Comparison of ENCODE assay signal across 12 mouse cellular contexts in the genomic region with DNA sequence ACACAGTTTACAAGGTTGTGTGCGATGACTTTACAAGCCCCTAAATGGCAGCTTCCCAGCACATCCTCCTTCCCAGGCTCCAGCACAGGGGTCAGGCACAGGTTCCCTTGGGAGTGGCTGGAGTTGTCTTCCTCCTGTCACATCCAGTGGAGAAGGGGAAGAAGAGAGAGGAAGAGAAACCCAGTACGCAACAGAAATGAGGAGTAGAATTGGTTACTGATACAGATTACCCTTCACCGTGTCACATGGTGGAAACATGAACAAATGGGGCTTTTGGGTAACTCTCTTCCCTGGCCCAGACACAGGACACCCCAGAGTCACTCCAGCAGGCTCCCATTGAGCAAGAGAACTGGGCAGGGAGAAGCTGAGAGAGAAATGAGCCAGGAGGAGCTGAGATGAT. TPM values are rescaled to one million over a fixed set of nuclear protein-coding genes. Genes with fewer than 3 reads are reported as not detected.
DNase-seq lines count a peak whose midpoint lies in the region; ATAC-seq and TF ChIP-seq lines count a peak whose summit lies in the region.
"Had no signal": no experiment of that assay in that cellular context is flagged by ENCODE, and none has a peak within 500 bp of the region (broad histone marks: within the 10 kb centered on the region; RNA-seq: fewer than 3 reads in every experiment).

No protein-coding gene starts in this region.

- no peak for DNase-seq in forebrain, embryonic 11.5 days (ENCODE audit: low spot score)
- no peak for DNase-seq in left cerebral cortex, adult 2 months (ENCODE audit: extremely low spot score in 1 of 2, low spot score in 2 of 2)
- DNase-seq in left cerebral cortex, postnatal 4 days = no peak
- no peak for DNase-seq in adrenal gland, postnatal 4 days (ENCODE audit: low spot score in 2 of 2)
- DNase-seq: adrenal gland, postnatal 25 days; liver had no signal

- TF ChIP-seq CTCF in left cerebral cortex, adult 2 months (IDR thresholded peaks at IDR 0.05) = no peak

- intact Hi-C loops in left cerebral cortex, adult 2 months (cut with DNase I) = loop anchor here (5.0 kb wide), 1 partner anchor 542 kb away; no protein-coding TSS in a partner anchor
- intact Hi-C loops in left cerebral cortex, postnatal 4 days (cut with DNase I) = no loop called here

- no peak overlapping the region for H3K4me3 ChIP-seq in forebrain, embryonic 12.5 days (replicated peaks)
- no peak overlapping the region for H3K4me3 ChIP-seq in forebrain, embryonic 11.5 days (ENCODE audit: low read depth, low read length)
- no peak overlapping the region for H3K4me3 ChIP-seq in left cerebral cortex, adult 2 months
- no peak overlapping the region for H3K4me3 ChIP-seq in hindbrain, embryonic 13.5 days

- 88% methylated on average over 3 of the region's 3 CpGs for WGBS in forebrain, embryonic 12.5 days
- 97% methylated on average over 3 of the region's 3 CpGs for WGBS in forebrain, embryonic 11.5 days
- 82% methylated on average over 3 of the region's 3 CpGs for WGBS in hindbrain, embryonic 13.5 days

- H3K4me2 ChIP-seq in forebrain, embryonic 12.5 days = peak overlapping the region; percentile 29
- H3K4me2 ChIP-seq in forebrain, embryonic 11.5 days (ENCODE audit: low read depth, low read length, severe bottlenecking) = no peak overlapping the region
- H3K4me2 ChIP-seq in hindbrain, embryonic 13.5 days = no peak overlapping the region
- H3K4me2 ChIP-seq: heart, embryonic 11.5 days; midbrain, embryonic 11.5 days had no signal

- H3K36me3 ChIP-seq in forebrain, embryonic 12.5 days (replicated peaks) = peaks cover 7% of the 10 kb centered on the region; the same call in 1 of the 2 replicates
- no peaks in the 10 kb centered on the region for H3K36me3 ChIP-seq in forebrain, embryonic 11.5 days (ENCODE audit: control insufficient read depth, insufficient read depth, low read length)
- peaks cover 6% of the 10 kb centered on the region for H3K36me3 ChIP-seq in hindbrain, embryonic 13.5 days

- 0 out of 2 replicates have a peak overlapping the region, but pooled peaks have one; percentile 17 for H3K9ac ChIP-seq in forebrain, embryonic 12.5 days
- no peak overlapping the region for H3K9ac ChIP-seq in forebrain, embryonic 11.5 days (ENCODE audit: low read length)
- H3K9ac ChIP-seq in hindbrain, embryonic 13.5 days = no peak overlapping the region

- no peak for ATAC-seq in forebrain, embryonic 12.5 days (ENCODE audit: low FRiP score)
- no peak for ATAC-seq in forebrain, embryonic 11.5 days (replicated peaks; ENCODE audit: low FRiP score)
- ATAC-seq in hindbrain, embryonic 13.5 days (ENCODE audit: low FRiP score) = no peak
- ATAC-seq in megakaryocyte progenitor cell, adult 5-6 weeks (replicated peaks; ENCODE audit: poor library complexity) = peak; percentile 30
- ATAC-seq in megakaryocyte-erythroid progenitor cell, adult 5-6 weeks (replicated peaks; ENCODE audit: low FRiP score, low TSS enrichment, poor library complexity, severe bottlenecking) = no peak

- no peaks in the 10 kb centered on the region for H3K9me3 ChIP-seq in forebrain, embryonic 12.5 days
- H3K9me3 ChIP-seq in forebrain, embryonic 11.5 days (ENCODE audit: control insufficient read depth, low read length) = no peaks in the 10 kb centered on the region
- no peaks in the 10 kb centered on the region for H3K9me3 ChIP-seq in hindbrain, embryonic 13.5 days

- peak overlapping the region; percentile 38 for H3K27ac ChIP-seq in forebrain, embryonic 12.5 days
- no peak overlapping the region for H3K27ac ChIP-seq in forebrain, embryonic 11.5 days (ENCODE audit: low read depth, low read length)
- H3K27ac ChIP-seq in left cerebral cortex, adult 2 months = peak overlapping the region; percentile 45; the same call in 1 of the 2 replicates
- peak overlapping the region; percentile 35 for H3K27ac ChIP-seq in hindbrain, embryonic 13.5 days

- peaks cover 79% of the 10 kb centered on the region for H3K4me1 ChIP-seq in forebrain, embryonic 12.5 days
- H3K4me1 ChIP-seq in forebrain, embryonic 11.5 days (replicated peaks; ENCODE audit: control insufficient read depth, insufficient read depth, low read length) = peaks cover 39% of the 10 kb centered on the region
- peaks cover 90% of the 10 kb centered on the region for H3K4me1 ChIP-seq in hindbrain, embryonic 13.5 days (replicated peaks)

- H3K27me3 ChIP-seq in forebrain, embryonic 12.5 days = peaks cover 34% of the 10 kb centered on the region
- H3K27me3 ChIP-seq in forebrain, embryonic 11.5 days (ENCODE audit: control insufficient read depth, insufficient read depth, low read length) = peaks cover 2% of the 10 kb centered on the region; the same call in 1 of the 2 replicates
- no peaks in the 10 kb centered on the region for H3K27me3 ChIP-seq in hindbrain, embryonic 13.5 days

RNA-seq across cellular contexts. Expression of a gene that starts 11.5 kb away (rescaled TPM):
- polyA plus RNA-seq in forebrain, embryonic 12.5 days (2016; fragmentation: Nextera tagmentation; extraction: Ambion mirVana) = 57.5 and 68.2 TPM in 2 replicates
- polyA plus RNA-seq in forebrain, embryonic 11.5 days (2014; fragmentation: Nextera tagmentation; extraction: Ambion mirVana) = 51.8 and 54.6 TPM in 2 replicates
- 10 to 100 TPM; 61.3 to 62.8 TPM for total RNA-seq in left cerebral cortex, adult 2 months (2021)
- total RNA-seq in left cerebral cortex, postnatal 4 days (2021) = 100 to 1,000 TPM; 151 to 153 TPM
- 20.8 and 26.1 TPM in 2 replicates for polyA plus RNA-seq in hindbrain, embryonic 13.5 days (2015; fragmentation: Nextera tagmentation; extraction: Ambion mirVana)
- 0.15 and 0.35 TPM in 2 replicates for total RNA-seq in megakaryocyte progenitor cell, adult 5-6 weeks (2015)
- 0.24 and 0.50 TPM in 2 replicates for total RNA-seq in megakaryocyte progenitor cell, adult 5-6 weeks (2017)
- total RNA-seq in adrenal gland, postnatal 4 days (2021) = 10 to 100 TPM; 34.2 to 41.3 TPM
- 0.42 TPM in 1 of 2 replicates, not detected in the other for total RNA-seq in megakaryocyte-erythroid progenitor cell, adult 5-6 weeks (2014; fragmentation: Nextera tagmentation)
- total RNA-seq in megakaryocyte-erythroid progenitor cell, adult 5-6 weeks (2017) = 0.09 TPM in 1 of 2 replicates, not detected in the other

RNA-seq across cellular contexts. Expression of a gene that starts 40.8 kb away (rescaled TPM):
- 218 and 225 TPM in 2 replicates for polyA plus RNA-seq in forebrain, embryonic 12.5 days (2016; fragmentation: Nextera tagmentation; extraction: Ambion mirVana)
- polyA plus RNA-seq in forebrain, embryonic 11.5 days (2014; fragmentation: Nextera tagmentation; extraction: Ambion mirVana) = 163 and 171 TPM in 2 replicates
- 100 to 1,000 TPM; 102 to 109 TPM for total RNA-seq in left cerebral cortex, adult 2 months (2021)
- 100 to 1,000 TPM; 124 to 126 TPM for total RNA-seq in left cerebral cortex, postnatal 4 days (2021)
- 187 and 200 TPM in 2 replicates for polyA plus RNA-seq in hindbrain, embryonic 13.5 days (2015; fragmentation: Nextera tagmentation; extraction: Ambion mirVana)
- 85.5 and 96.3 TPM in 2 replicates for total RNA-seq in megakaryocyte progenitor cell, adult 5-6 weeks (2015)
- 97.6 and 140 TPM in 2 replicates for total RNA-seq in megakaryocyte progenitor cell, adult 5-6 weeks (2017)
- total RNA-seq in adrenal gland, postnatal 4 days (2021) = 100 to 1,000 TPM; 124 to 137 TPM
- total RNA-seq in megakaryocyte-erythroid progenitor cell, adult 5-6 weeks (2014; fragmentation: Nextera tagmentation) = 98.0 and 112 TPM in 2 replicates
- 90.1 and 128 TPM in 2 replicates for total RNA-seq in megakaryocyte-erythroid progenitor cell, adult 5-6 weeks (2017)

Comparison
In these comparisons a context has a peak if more than half of its experiments do, and no peak if none do; other contexts are left out.
1. RNA of a gene that starts 11.5 kb away (total RNA-seq): 151 to 153 TPM in left cerebral cortex, postnatal 4 days, 61.3 to 62.8 TPM in left cerebral cortex, adult 2 months and 34.2 to 41.3 TPM in adrenal gland, postnatal 4 days; 0.15 to 0.50 TPM in megakaryocyte progenitor cell, adult 5-6 weeks and 0.09 to 0.42 TPM in megakaryocyte-erythroid progenitor cell, adult 5-6 weeks; every median in the first group is over 10 times any median in the second.